Mouse (Mus musculus) liver, postnatal 0 days (tissue): ENCODE measurements around the gene Kmt2c.

ENCODE experiments used
- CTCF ChIP-seq: sonication (generic); IDR thresholded peaks from 2 replicates; pipeline ENCODE4 v1.5.1; 2016; ENCODE audit warnings: antibody characterized with exemption, low read depth
- EP300 ChIP-seq: IDR thresholded peaks from 2 replicates; pipeline ENCODE4 v1.6.1; 2016; ENCODE audit warnings: antibody characterized with exemption, low read depth, mild to moderate bottlenecking

DNA sequence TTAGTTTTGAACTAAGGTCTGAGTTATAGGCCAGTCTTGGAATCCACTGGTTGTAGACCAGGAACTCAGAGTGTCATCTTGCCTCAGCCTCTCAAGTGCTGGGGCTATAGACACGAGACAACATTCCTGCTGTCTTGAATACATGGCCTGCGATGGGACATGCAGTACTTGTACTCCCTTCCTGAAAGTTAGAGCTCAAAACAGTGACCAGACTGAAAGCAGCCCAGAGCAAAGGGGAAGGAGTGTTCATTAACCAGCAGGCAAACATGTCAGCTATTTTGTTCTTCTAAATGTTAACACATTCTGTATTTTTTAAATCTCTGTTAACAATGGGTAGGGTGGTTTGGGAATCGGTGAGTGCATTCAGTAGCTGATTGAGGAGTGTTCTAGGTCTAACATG lies 251.5 kb downstream of the Kmt2c start:
- TF ChIP-seq CTCF = no peak
- TF ChIP-seq EP300 = no peak
